Mouse (Mus musculus): Measurements from ENCODE around the gene Glce.

The Glce gene

GRCm38 (mm10) chr9:62125986-62126575 lies 3.6 kb upstream of the Glce start:
- in situ Hi-C loops (cut with MboI; ENCODE audit: unreplicated experiment in 2 of 2): loop anchor here in 1 of 2 experiments (10.0 kb wide), 1 partner anchor 219 kb away; the partner anchor contains the start of gene Anp32a

- in situ Hi-C loops (cut with MboI; ENCODE audit: unreplicated experiment in 2 of 2): loop anchor here in 1 of 2 experiments (10.0 kb wide), 1 partner anchor 221 kb away; the partner anchor contains the start of gene Anp32a
Measured at GRCm38 (mm10) chr9:62124266-62124665, 1.8 kb upstream of the Glce start.

GRCm38 (mm10) chr9:62123496-62123895 lies 1.0 kb upstream of the Glce start:
- in situ Hi-C loops (cut with MboI; ENCODE audit: unreplicated experiment in 2 of 2): loop anchor here in 1 of 2 experiments (10.0 kb wide), 1 partner anchor 221 kb away; the partner anchor contains the start of gene Anp32a

GRCm38 (mm10) chr9:62121551-62122447 lies 656 bp downstream of the Glce start:
- in situ Hi-C loops (cut with MboI; ENCODE audit: unreplicated experiment in 2 of 2): loop anchor here in 1 of 2 experiments (10.0 kb wide), 1 partner anchor 223 kb away; the partner anchor contains the start of gene Anp32a

DNA sequence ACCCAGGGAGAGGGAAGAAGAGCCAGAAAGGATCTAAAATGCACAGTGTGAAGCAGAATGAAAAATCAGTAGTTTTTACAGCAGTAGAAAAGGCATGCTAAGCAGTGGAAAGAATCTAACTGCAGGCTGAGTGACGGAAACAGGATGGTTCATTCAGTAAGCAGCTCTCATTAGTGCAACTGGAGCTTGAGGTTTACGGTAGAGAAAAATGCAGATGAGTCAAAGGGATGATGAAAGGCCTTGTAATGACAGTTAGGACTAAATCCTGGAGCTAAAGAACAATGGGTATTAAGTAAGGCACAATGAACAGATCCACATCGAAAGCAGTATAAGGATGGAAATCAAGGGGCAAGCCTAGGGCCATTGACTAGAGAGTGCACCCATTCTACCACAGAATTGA lies 3.7 kb downstream of the Glce start:
- in situ Hi-C loops (cut with MboI; ENCODE audit: unreplicated experiment in 2 of 2): no loop called here

DNA sequence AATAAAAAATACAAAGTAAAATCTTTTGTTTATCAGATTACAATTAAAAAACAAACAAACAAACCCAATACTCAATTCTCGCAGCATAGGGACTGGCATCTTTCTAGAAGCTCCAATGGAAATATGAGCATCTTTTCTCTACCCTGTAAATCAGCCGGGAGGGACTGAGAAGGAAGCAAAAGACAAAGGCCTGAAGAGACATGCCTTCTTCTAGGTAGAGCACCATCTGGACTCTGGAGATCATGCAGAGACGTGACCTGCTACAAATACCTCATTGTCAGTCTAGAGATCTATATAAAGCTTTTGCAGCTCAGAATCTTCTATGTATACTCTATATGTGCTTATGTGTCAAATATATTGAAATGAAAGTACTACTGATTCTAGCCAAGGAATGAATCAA lies 6.6 kb downstream of the Glce start:
- in situ Hi-C loops (cut with MboI; ENCODE audit: unreplicated experiment in 2 of 2): no loop called here

- in situ Hi-C loops (cut with MboI; ENCODE audit: unreplicated experiment in 2 of 2): no loop called here
Measured at GRCm38 (mm10) chr9:62096603-62097002, 25.9 kb downstream of the Glce start.

- in situ Hi-C loops (cut with MboI; ENCODE audit: unreplicated experiment in 2 of 2): no loop called here
Measured at GRCm38 (mm10) chr9:62091604-62092003, 30.9 kb downstream of the Glce start.

GRCm38 (mm10) chr9:62085548-62085947 lies 36.9 kb downstream of the Glce start:
- in situ Hi-C loops (cut with MboI; ENCODE audit: unreplicated experiment in 2 of 2): no loop called here

GRCm38 (mm10) chr9:62084896-62085295 lies 37.6 kb downstream of the Glce start:
- in situ Hi-C loops (cut with MboI; ENCODE audit: unreplicated experiment in 2 of 2): no loop called here

DNA sequence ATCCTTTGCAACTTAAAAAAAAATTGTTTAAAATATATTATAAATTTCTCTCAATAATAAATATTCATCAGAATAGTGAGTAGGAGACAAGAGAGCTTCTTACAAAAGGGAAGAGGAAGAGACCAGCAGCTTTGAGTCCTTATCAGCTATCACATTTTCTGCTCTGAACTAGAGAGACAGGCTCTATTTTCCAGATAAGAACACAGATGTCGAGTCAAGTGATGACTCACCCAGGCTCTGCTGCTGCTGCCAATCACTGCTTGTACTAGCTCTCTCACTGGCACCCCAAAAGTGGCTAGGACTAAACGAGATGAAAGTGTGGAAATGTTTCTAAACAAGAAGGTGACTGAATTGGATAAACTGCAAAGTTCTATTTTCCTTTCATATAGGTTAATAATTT lies 39.5 kb downstream of the Glce start:
- in situ Hi-C loops (cut with MboI; ENCODE audit: unreplicated experiment in 2 of 2): no loop called here

- in situ Hi-C loops (cut with MboI; ENCODE audit: unreplicated experiment in 2 of 2): no loop called here
Measured at GRCm38 (mm10) chr9:62081542-62081941, 40.9 kb downstream of the Glce start.

GRCm38 (mm10) chr9:62080028-62080760 lies 42.3 kb downstream of the Glce start:
- in situ Hi-C loops (cut with MboI; ENCODE audit: unreplicated experiment in 2 of 2): no loop called here

GRCm38 (mm10) chr9:62062234-62062633 lies 60.2 kb downstream of the Glce start:
- in situ Hi-C loops (cut with MboI; ENCODE audit: unreplicated experiment in 2 of 2): no loop called here

DNA sequence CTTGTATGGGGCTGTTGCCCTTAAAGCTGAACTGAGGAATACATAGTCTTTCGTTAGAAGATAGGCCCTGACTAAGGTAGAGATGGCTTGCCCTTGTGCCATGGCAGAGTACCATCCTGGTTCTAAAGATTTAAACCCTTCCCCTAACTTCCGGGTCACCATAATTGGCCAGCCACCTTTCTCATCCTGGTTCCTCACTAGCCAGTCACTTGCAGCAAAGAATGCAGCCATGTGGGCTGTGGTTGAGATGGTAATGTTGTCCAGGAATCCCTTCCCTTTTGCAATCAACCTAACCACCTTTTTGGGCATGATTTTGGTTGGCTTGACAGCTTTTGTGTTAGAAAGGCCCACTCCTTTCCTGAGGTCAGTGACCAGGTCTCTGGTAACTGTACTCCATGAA lies 62.0 kb downstream of the Glce start:
- in situ Hi-C loops (cut with MboI; ENCODE audit: unreplicated experiment in 2 of 2): no loop called here

GRCm38 (mm10) chr9:62059941-62060340 lies 62.5 kb downstream of the Glce start:
- in situ Hi-C loops (cut with MboI; ENCODE audit: unreplicated experiment in 2 of 2): no loop called here

DNA sequence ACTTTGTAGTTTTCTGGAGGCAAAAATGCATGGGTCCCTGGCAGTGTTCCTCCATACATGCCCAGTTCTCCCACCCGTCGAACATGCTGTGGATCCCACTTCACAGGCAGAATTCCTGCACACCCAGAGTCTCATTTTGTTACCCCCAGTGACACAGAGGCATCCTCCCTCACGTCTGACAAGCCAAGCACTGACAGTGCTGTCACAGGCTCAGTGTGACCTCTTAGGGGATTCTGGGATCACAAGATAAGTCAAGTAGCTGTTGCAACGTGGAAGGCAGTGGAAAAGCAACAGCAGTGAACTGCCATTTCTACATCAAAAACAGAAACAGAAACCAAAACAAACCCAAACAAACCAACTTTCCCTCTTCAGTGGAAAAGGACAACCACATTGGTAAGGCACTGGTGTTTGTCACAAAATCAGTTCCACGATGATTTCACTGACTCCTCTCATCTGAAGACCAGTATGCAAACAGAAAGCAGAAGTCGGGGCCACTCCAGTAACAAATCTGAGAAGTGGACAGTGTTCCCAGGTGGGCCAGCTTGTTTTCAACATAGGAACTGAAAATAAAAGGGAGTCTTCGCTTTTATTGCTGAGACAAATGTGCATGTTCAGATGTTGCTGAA lies 64.5 kb downstream of the Glce start:
- in situ Hi-C loops (cut with MboI; ENCODE audit: unreplicated experiment in 2 of 2): no loop called here

- in situ Hi-C loops (cut with MboI; ENCODE audit: unreplicated experiment in 2 of 2): no loop called here
Measured at GRCm38 (mm10) chr9:62056206-62056605, 66.2 kb downstream of the Glce start.

DNA sequence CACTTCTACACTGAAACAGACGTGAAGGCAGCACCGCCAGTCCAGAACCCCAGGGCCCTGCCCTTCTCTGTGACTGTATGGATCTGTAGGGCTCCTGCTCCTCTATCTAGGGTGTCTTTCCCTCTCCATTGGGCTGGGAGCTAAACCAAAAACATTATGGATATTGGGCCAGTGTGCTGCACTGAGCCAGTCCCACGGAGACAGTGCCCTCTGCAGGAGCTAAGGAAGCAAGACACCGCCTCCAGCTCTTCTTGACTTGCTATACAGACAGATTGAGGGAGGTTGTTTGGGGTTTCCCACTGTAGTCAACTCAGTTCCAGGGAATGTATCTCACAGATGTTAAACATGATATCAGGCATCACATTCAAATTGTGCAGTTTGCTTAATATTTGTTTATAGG lies 71.7 kb downstream of the Glce start:
- in situ Hi-C loops (cut with MboI; ENCODE audit: unreplicated experiment in 2 of 2): no loop called here

GRCm38 (mm10) chr9:62049166-62049565 lies 73.3 kb downstream of the Glce start:
- in situ Hi-C loops (cut with MboI; ENCODE audit: unreplicated experiment in 2 of 2): loop anchor here (10.0 to 25.0 kb wide), 2 partner anchors 506 to 513 kb away; no protein-coding TSS in a partner anchor
